Mouse (Mus musculus) G1E (cell line): ENCODE results near the gene Gpd1l.

Experiments used
- CTCF ChIP-seq: IDR thresholded peaks from 2 replicates; pipeline ENCODE4 v1.5.1; 2012; ENCODE audit warnings: low read depth, low read length, inconsistent platforms, mixed read lengths
- GATA1 ChIP-seq: IDR thresholded peaks from 2 replicates; pipeline ENCODE4 v1.6.1; 2012; ENCODE audit warnings: borderline replicate concordance, low read length, inconsistent platforms, mixed read lengths
- GATA2 ChIP-seq: IDR thresholded peaks from 2 replicates; pipeline ENCODE4 v1.6.1; 2012; ENCODE audit warnings: low read depth, low read length, inconsistent platforms, borderline replicate concordance
- POLR2AphosphoS5 ChIP-seq: IDR thresholded peaks from 2 replicates; pipeline ENCODE4 v1.6.1; 2012; ENCODE audit warnings: low read depth, low read length, inconsistent platforms; ENCODE audit not compliant: insufficient replicate concordance
- TAL1 ChIP-seq: conservative IDR thresholded peaks from 2 replicates; pipeline ENCODE4 v1.6.1; 2012; ENCODE audit warnings: low read depth, low read length, inconsistent platforms, mixed read lengths

GRCm38 (mm10) chr9:114934231-114934630 is 444 bp upstream of the Gpd1l start:
- no peak for TF ChIP-seq CTCF
- TF ChIP-seq GATA1 = no peak
- TF ChIP-seq POLR2AphosphoS5 = no peak
- TF ChIP-seq TAL1 = no peak
- no peak for TF ChIP-seq GATA2
